Mouse (Mus musculus): ENCODE data around the gene Atp6v0a4. TPM values are rescaled to one million over a fixed set of nuclear protein-coding genes. Genes with fewer than 3 reads are reported as not detected.

The Atp6v0a4 gene
- polyA plus RNA-seq, 1 experiment from 2014 or later: 0.37 TPM

DNA sequence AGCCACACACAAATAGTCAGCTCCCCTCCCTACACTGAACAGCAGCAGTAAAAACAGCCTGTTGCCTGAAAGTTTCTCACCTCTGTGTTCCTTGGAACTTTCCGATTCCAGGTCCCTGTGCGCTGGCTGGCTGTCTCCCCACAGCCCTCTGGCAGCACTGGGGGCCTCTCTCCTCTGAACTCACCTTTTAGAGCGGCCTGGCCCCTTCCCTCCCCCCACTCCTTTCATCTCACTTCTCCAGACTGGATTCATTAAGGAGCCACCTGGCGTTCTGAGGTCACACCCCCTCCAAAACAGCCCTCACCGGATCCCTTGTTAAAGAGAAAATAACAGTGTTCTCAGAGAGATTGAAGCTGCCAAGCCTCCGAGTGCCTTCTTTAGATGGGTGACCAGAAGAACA is 77.5 kb downstream of the Atp6v0a4 start, which contains the start of gene Svopl:
Gene Svopl, minus strand, starts transcription at position 159 of the 400 bp plus-strand sequence.
- Histone ChIP-seq H3K4me1 (replicated peaks; ENCODE audit: control insufficient read depth, insufficient read depth, low read length) (no peaks in the 10 kb centered on the region), H3K9ac (ENCODE audit: low read depth, low read length) (no peak within 1 kb of the TSS), H3K9me3 (ENCODE audit: control insufficient read depth) (no peaks in the 10 kb centered on the region), H3K36me3 (ENCODE audit: control insufficient read depth, insufficient read depth) (no peaks in the 10 kb centered on the region), H3K27ac (ENCODE audit: low read depth, low read length) (no peak within 1 kb of the TSS), H3K27me3 (replicated peaks; ENCODE audit: control insufficient read depth, insufficient read depth, low read length) (no peaks in the 10 kb centered on the region), H3K4me3 (ENCODE audit: low read depth, low read length) (no peak within 1 kb of the TSS), H3K4me2 (replicated peaks; ENCODE audit: low read depth) (no peak within 1 kb of the TSS)
- no peak for TF ChIP-seq CTCF (IDR thresholded peaks at IDR 0.05; ENCODE audit: low read depth)
- ATAC-seq: no peak
- 42% methylated on average over 6 of the region's 6 CpGs for WGBS

DNA sequence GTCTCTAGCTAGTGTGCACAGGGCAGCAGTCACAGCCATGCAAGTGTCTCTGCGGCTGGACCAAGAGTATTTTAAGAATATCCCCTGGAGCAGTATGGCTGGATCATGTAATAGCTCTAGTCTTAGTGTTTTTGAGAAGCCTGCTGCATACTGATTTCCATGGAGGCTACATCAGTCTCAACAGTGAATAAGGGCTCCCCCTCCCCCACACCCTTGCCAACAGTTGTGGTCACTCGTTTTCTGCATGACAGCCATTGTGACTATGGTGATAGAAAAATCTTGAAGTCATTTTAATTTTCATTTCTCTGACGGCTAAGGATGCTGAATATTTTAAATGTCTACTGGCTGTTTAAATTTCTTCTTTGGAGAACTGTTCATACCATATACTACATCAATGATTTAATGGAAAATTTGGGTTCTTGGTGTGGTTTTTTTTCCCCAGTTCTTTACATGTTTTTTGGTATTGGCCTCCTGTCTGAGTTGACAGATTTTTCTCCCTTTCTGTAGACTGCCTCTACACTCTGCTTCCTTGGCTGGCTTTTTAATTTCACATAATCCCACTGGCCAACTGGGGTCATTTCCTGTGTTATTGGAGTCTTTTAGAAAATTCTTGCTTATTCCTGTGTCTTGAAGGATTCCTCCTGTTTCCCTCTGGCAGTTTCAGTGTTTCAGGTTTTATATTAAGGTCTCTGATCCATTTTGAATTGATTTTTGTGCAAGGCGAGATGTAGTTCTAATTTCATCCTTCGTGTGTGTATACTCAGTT is 91.4 kb downstream of the Atp6v0a4 start:
- Histone ChIP-seq H3K4me2 (replicated peaks; ENCODE audit: low read depth) (no peak overlapping the region), H3K36me3 (ENCODE audit: control insufficient read depth, insufficient read depth) (no peaks in the 10 kb centered on the region), H3K27me3 (replicated peaks; ENCODE audit: control insufficient read depth, insufficient read depth, low read length) (no peaks in the 10 kb centered on the region), H3K4me1 (replicated peaks; ENCODE audit: control insufficient read depth, insufficient read depth, low read length) (0 out of 2 replicates have a peak, but pooled peaks cover 3% of the 10 kb centered on the region), H3K4me3 (ENCODE audit: low read depth, low read length) (no peak overlapping the region), H3K27ac (ENCODE audit: low read depth, low read length) (no peak overlapping the region), H3K9me3 (ENCODE audit: control insufficient read depth) (no peaks in the 10 kb centered on the region), H3K9ac (ENCODE audit: low read depth, low read length) (no peak overlapping the region)
- ATAC-seq: no peak
- TF ChIP-seq CTCF (IDR thresholded peaks at IDR 0.05; ENCODE audit: low read depth): no peak
- 73% methylated on average over 5 of the region's 5 CpGs for WGBS

DNA sequence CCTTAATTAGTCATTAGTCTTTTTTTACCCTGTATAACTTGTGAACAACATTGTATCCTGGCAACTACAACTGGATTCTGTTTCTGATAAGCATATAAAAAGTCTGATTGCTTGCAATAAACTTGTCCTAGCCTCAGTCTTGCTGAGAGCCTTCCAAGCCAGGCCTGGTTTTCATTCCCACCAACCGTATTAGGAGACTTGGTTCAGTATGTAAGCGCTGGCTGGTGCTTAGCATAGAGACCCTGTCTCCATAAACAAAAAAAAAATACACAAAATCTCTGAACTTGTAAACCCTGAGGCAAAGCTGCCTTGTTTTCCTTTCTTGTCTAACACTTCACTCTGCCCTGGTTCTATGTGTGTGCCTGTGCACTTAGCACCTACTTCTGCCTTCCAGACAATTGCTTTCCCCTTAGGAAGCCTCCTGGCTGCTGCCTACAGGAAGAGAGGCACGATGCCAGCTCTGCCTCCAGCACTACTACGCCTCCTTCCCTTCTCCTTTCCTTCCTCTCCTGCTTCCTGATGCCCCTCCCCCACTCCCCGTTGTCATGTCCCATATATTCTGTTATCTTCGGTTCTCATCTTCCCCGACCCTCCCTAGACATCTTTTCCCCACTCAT is 92.4 kb downstream of the Atp6v0a4 start:
- no peak for ATAC-seq
- Histone ChIP-seq H3K36me3 (ENCODE audit: control insufficient read depth, insufficient read depth) (no peaks in the 10 kb centered on the region), H3K4me3 (ENCODE audit: low read depth, low read length) (no peak overlapping the region), H3K27ac (ENCODE audit: low read depth, low read length) (no peak overlapping the region), H3K9ac (ENCODE audit: low read depth, low read length) (no peak overlapping the region), H3K27me3 (replicated peaks; ENCODE audit: control insufficient read depth, insufficient read depth, low read length) (no peaks in the 10 kb centered on the region), H3K4me2 (replicated peaks; ENCODE audit: low read depth) (no peak overlapping the region), H3K4me1 (replicated peaks; ENCODE audit: control insufficient read depth, insufficient read depth, low read length) (0 out of 2 replicates have a peak, but pooled peaks cover 3% of the 10 kb centered on the region), H3K9me3 (ENCODE audit: control insufficient read depth) (no peaks in the 10 kb centered on the region)
- no peak for TF ChIP-seq CTCF (IDR thresholded peaks at IDR 0.05; ENCODE audit: low read depth)
- WGBS: 42% methylated on average over 7 of the region's 7 CpGs

DNA sequence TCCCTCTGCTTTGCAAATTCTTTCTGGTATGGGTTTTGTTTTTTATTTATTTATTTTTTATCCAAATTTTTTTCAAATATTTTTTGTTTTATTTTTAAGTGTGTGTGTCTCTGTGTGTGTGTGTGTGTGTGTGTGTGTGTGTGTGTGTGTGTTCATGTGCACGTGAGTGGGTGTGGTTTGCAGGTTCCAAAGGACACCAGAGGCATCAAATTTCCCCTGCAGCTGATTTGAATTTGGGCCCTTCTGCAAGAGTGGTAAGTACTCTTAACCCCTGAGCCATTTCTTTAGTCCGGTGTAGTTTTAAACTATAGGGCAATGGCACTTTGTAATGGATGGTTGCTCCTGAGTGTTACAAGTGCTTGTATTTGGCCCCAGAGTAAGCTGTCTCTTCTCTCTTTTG is 96.2 kb downstream of the Atp6v0a4 start:
- no peaks in the 10 kb centered on the region for H3K36me3 ChIP-seq (ENCODE audit: control insufficient read depth, insufficient read depth)
- ATAC-seq: no peak
- no peak overlapping the region for H3K4me2 ChIP-seq (replicated peaks; ENCODE audit: low read depth)
- H3K9ac ChIP-seq (ENCODE audit: low read depth, low read length): no peak overlapping the region
- H3K27me3 ChIP-seq (replicated peaks; ENCODE audit: control insufficient read depth, insufficient read depth, low read length): no peaks in the 10 kb centered on the region
- 0 out of 2 replicates have a peak, but pooled peaks cover 3% of the 10 kb centered on the region for H3K4me1 ChIP-seq (replicated peaks; ENCODE audit: control insufficient read depth, insufficient read depth, low read length)
- no peak overlapping the region for H3K4me3 ChIP-seq (ENCODE audit: low read depth, low read length)
- TF ChIP-seq CTCF (IDR thresholded peaks at IDR 0.05; ENCODE audit: low read depth): no peak
- H3K9me3 ChIP-seq (ENCODE audit: control insufficient read depth): no peaks in the 10 kb centered on the region
- 59% methylated on average over 2 of the region's 2 CpGs for WGBS
- no peak overlapping the region for H3K27ac ChIP-seq (ENCODE audit: low read depth, low read length)

DNA sequence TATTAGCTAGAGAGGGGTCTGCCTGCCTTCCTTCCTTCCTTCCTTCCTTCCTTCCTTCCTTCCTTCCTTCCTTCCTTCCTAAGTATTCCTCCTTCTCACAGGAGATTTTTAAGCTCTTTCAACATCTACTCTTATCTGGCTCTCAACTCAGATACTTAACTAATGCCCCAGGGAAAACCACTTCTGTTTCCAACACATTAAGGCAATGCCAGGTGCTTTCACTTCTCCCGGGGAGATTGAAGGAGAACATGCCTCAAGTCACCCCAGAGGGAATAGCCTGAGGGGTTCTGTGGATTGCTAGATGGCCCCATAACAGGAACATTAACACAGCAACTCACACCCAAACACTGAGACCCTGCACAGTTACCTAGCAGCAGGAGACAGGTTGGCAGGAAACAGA is 96.6 kb downstream of the Atp6v0a4 start:
- Histone ChIP-seq H3K27ac (ENCODE audit: low read depth, low read length) (no peak overlapping the region), H3K9me3 (ENCODE audit: control insufficient read depth) (no peaks in the 10 kb centered on the region), H3K4me3 (ENCODE audit: low read depth, low read length) (no peak overlapping the region), H3K36me3 (ENCODE audit: control insufficient read depth, insufficient read depth) (no peaks in the 10 kb centered on the region), H3K4me1 (replicated peaks; ENCODE audit: control insufficient read depth, insufficient read depth, low read length) (0 out of 2 replicates have a peak, but pooled peaks cover 3% of the 10 kb centered on the region), H3K9ac (ENCODE audit: low read depth, low read length) (no peak overlapping the region), H3K27me3 (replicated peaks; ENCODE audit: control insufficient read depth, insufficient read depth, low read length) (no peaks in the 10 kb centered on the region), H3K4me2 (replicated peaks; ENCODE audit: low read depth) (no peak overlapping the region)
- WGBS: 47% methylated on average over 1 of the region's 1 CpGs
- ATAC-seq: no peak
- no peak for TF ChIP-seq CTCF (IDR thresholded peaks at IDR 0.05; ENCODE audit: low read depth)

DNA sequence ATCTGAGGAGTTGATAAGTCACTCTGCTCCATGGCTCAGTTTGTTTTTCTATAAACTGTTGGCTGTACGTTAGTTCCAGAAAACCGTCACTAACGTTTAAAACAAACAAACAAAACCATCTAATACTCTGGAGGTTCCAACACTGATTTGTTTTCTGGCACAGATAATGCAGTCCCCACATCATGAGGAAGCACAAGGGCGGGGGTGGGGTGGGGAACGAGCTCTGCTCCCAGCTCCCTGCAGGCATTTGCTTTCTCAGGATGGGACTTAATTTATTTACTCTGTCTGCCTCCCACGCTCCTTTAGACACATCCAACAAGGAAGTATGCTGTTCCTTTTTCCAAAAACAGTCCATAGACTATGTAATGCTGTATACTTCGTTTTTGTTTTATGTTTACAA is 101.1 kb downstream of the Atp6v0a4 start:
- no peaks in the 10 kb centered on the region for H3K9me3 ChIP-seq (ENCODE audit: control insufficient read depth)
- H3K27ac ChIP-seq (ENCODE audit: low read depth, low read length): no peak overlapping the region
- no peaks in the 10 kb centered on the region for H3K36me3 ChIP-seq (ENCODE audit: control insufficient read depth, insufficient read depth)
- no peaks in the 10 kb centered on the region for H3K4me1 ChIP-seq (replicated peaks; ENCODE audit: control insufficient read depth, insufficient read depth, low read length)
- 33% methylated on average over 7 of the region's 7 CpGs for WGBS
- H3K9ac ChIP-seq (ENCODE audit: low read depth, low read length): no peak overlapping the region
- H3K4me2 ChIP-seq (replicated peaks; ENCODE audit: low read depth): no peak overlapping the region
- no peak overlapping the region for H3K4me3 ChIP-seq (ENCODE audit: low read depth, low read length)
- no peaks in the 10 kb centered on the region for H3K27me3 ChIP-seq (replicated peaks; ENCODE audit: control insufficient read depth, insufficient read depth, low read length)
- TF ChIP-seq CTCF (IDR thresholded peaks at IDR 0.05; ENCODE audit: low read depth): no peak
- ATAC-seq: no peak

All from intestine, postnatal 0 days (tissue).